Mouse (Mus musculus) cerebellum, adult 2 months (tissue): Measurements from ENCODE around the gene Pxmp4.

Experiments used
- CTCF ChIP-seq: fragments of 200-500 bp; IDR thresholded peaks from 2 replicates; pipeline ENCODE4 v1.5.1; 2011; ENCODE audit warnings: low read depth, mild to moderate bottlenecking, control low read depth, low read length, moderate library complexity, borderline replicate concordance; ENCODE audit not compliant: insufficient read depth
- POLR2A ChIP-seq: fragments of 200-500 bp; IDR thresholded peaks from 2 replicates; pipeline ENCODE4 v1.6.1; 2011; ENCODE audit warnings: low read length, control low read depth, borderline replicate concordance; ENCODE audit not compliant: insufficient read depth

- no peak for TF ChIP-seq POLR2A
- peak; percentile 51; the same call in 1 of the 2 replicates for TF ChIP-seq CTCF
These were observed 17.1 kb downstream of the Pxmp4 start for GRCm38 (mm10) chr2:154586405-154586804.
